Mouse (Mus musculus): ENCODE data around the gene Telo2.

- TF ChIP-seq CTCF (IDR thresholded peaks at IDR 0.05; ENCODE audit: borderline replicate concordance, insufficient read depth, low read depth, low read length) = no peak
- no peak for TF ChIP-seq POLR2A (IDR thresholded peaks at IDR 0.05; ENCODE audit: borderline replicate concordance, insufficient read depth, low read length)
Measured at GRCm38 (mm10) chr17:25082887-25083286, 32.9 kb downstream of the Telo2 start.
